Mouse (Mus musculus) liver, embryonic 11.5 days (tissue): ENCODE measurements at regions not wholly inside any gene's neighbourhood (a gene's known extent, or its start where the extent isn't known, plus 50 kb on each side); places are given as distances from the start of the nearest gene placed in this dataset.

Experiments used
- ATAC-seq: fragments of 200-750 bp; cut with Nextera tagmentation; replicated peaks from 2 replicates; pipeline ENCODE4 v1.8.0; 2017; ENCODE audit warnings: moderate number of reproducible peaks, mild to moderate bottlenecking, moderate TSS enrichment, moderate library complexity; ENCODE audit not compliant: low FRiP score
- DNase-seq: peaks from one replicate; pipeline ENCODE4 v3.0.0-alpha.2; 2017; ENCODE audit warnings: low spot score
- H3K27ac ChIP-seq: fragments of 300-500 bp; sonication (generic); 2 replicates; pipeline ENCODE4 v1.5.1; 2014; ENCODE audit warnings: mild to moderate bottlenecking, low read depth, low read length, control low read depth
- H3K27me3 ChIP-seq: fragments of 300-500 bp; sonication (generic); replicated peaks from 2 replicates; pipeline ENCODE4 v1.6.1; 2014; ENCODE audit warnings: low read length, mixed read lengths; ENCODE audit not compliant: control insufficient read depth, insufficient read depth
- H3K36me3 ChIP-seq: fragments of 300-500 bp; sonication (generic); 2 replicates; pipeline ENCODE4 v1.6.1; 2014; ENCODE audit warnings: mild to moderate bottlenecking, low read length, moderate library complexity, mixed read lengths; ENCODE audit not compliant: control insufficient read depth, insufficient read depth
- H3K4me1 ChIP-seq: fragments of 300-500 bp; sonication (generic); replicated peaks from 2 replicates; pipeline ENCODE4 v1.6.1; 2014; ENCODE audit warnings: low read length, mixed read lengths; ENCODE audit not compliant: control insufficient read depth, insufficient read depth
- H3K4me2 ChIP-seq: fragments of 300-500 bp; sonication (generic); 2 replicates; pipeline ENCODE4 v1.6.1; 2014; ENCODE audit warnings: mild to moderate bottlenecking, control low read depth, moderate library complexity
- H3K4me3 ChIP-seq: fragments of 300-500 bp; sonication (generic); 2 replicates; pipeline ENCODE4 v1.5.1; 2014; ENCODE audit warnings: low read depth, low read length, control low read depth
- H3K9ac ChIP-seq: fragments of 300-500 bp; sonication (generic); 2 replicates; pipeline ENCODE4 v1.6.1; 2014; ENCODE audit warnings: low read depth, low read length, control low read depth
- H3K9me3 ChIP-seq: fragments of 300-500 bp; sonication (generic); 2 replicates; pipeline ENCODE4 v1.6.1; 2016; ENCODE audit warnings: low read length, inconsistent platforms, mixed read lengths; ENCODE audit not compliant: control insufficient read depth
- WGBS: fragments of 180-500 bp; shearing (Covaris S2); extraction: QIAGEN DNeasy Blood & Tissue Kit; methylation state at CpG from one replicate; pipeline ENCODE4 v1.1.7; 2014; 5-methylcytosine and 5-hydroxymethylcytosine counted together

- H3K27me3 ChIP-seq, result no peaks in the 10 kb centered on the region
- WGBS, result 60% methylated on average over 2 of the region's 2 CpGs
- H3K4me2 ChIP-seq, result no peak overlapping the region
- ATAC-seq, result no peak
- H3K9ac ChIP-seq, result no peak overlapping the region
- H3K9me3 ChIP-seq, result no peaks in the 10 kb centered on the region
- H3K27ac ChIP-seq, result no peak overlapping the region
- no peaks in the 10 kb centered on the region for H3K36me3 ChIP-seq
- no peak for DNase-seq
- no peak overlapping the region for H3K4me3 ChIP-seq
- no peaks in the 10 kb centered on the region for H3K4me1 ChIP-seq
Observed at GRCm38 (mm10) chr11:24340677-24341076, 262.8 kb downstream of the Bcl11a start.

GRCm38 (mm10) chr11:24341650-24342049, 263.8 kb downstream of the Bcl11a start:
- H3K36me3 ChIP-seq, result no peaks in the 10 kb centered on the region
- no peak for ATAC-seq

GRCm38 (mm10) chr11:24342176-24342575, 264.3 kb downstream of the Bcl11a start:
- ATAC-seq, result no peak
- no peaks in the 10 kb centered on the region for H3K36me3 ChIP-seq

More at GRCm38 (mm10) chr11:24341650-24342049, 263.8 kb downstream of the Bcl11a start:
- Histone ChIP-seq H3K27me3 (no peaks in the 10 kb centered on the region), H3K9ac (no peak overlapping the region), H3K4me3 (no peak overlapping the region), H3K9me3 (no peaks in the 10 kb centered on the region), H3K27ac (no peak overlapping the region), H3K4me2 (no peak overlapping the region), H3K4me1 (no peaks in the 10 kb centered on the region)
- no peak for DNase-seq
- WGBS, result 71% methylated on average over 3 of the region's 3 CpGs

GRCm38 (mm10) chr11:24342732-24343131, 264.9 kb downstream of the Bcl11a start:
- Histone ChIP-seq H3K4me3 (no peak overlapping the region), H3K27ac (no peak overlapping the region), H3K36me3 (no peaks in the 10 kb centered on the region), H3K4me1 (no peaks in the 10 kb centered on the region), H3K9me3 (no peaks in the 10 kb centered on the region), H3K4me2 (no peak overlapping the region), H3K9ac (no peak overlapping the region), H3K27me3 (no peaks in the 10 kb centered on the region)
- no peak for DNase-seq
- ATAC-seq, result no peak
- WGBS, result 92% methylated on average over 2 of the region's 2 CpGs

More at GRCm38 (mm10) chr11:24342176-24342575, 264.3 kb downstream of the Bcl11a start:
- Histone ChIP-seq H3K4me3 (no peak overlapping the region), H3K4me1 (no peaks in the 10 kb centered on the region), H3K9me3 (no peaks in the 10 kb centered on the region), H3K4me2 (no peak overlapping the region), H3K9ac (no peak overlapping the region), H3K27ac (no peak overlapping the region), H3K27me3 (no peaks in the 10 kb centered on the region)
- DNase-seq, result no peak
- 46% methylated on average over 2 of the region's 2 CpGs for WGBS

GRCm38 (mm10) chr11:24347225-24347624, 269.4 kb downstream of the Bcl11a start:
- 71% methylated on average over 12 of the region's 12 CpGs for WGBS
- Histone ChIP-seq H3K9me3 (no peaks in the 10 kb centered on the region), H3K36me3 (no peaks in the 10 kb centered on the region), H3K4me3 (no peak overlapping the region), H3K27ac (no peak overlapping the region), H3K4me2 (no peak overlapping the region), H3K27me3 (no peaks in the 10 kb centered on the region), H3K9ac (no peak overlapping the region), H3K4me1 (no peaks in the 10 kb centered on the region)
- ATAC-seq, result no peak
- no peak for DNase-seq

- no peaks in the 10 kb centered on the region for H3K9me3 ChIP-seq
- H3K27me3 ChIP-seq, result no peaks in the 10 kb centered on the region
- H3K4me2 ChIP-seq, result no peak overlapping the region
- no peaks in the 10 kb centered on the region for H3K36me3 ChIP-seq
- DNase-seq (no peak), ATAC-seq (no peak)
- H3K4me3 ChIP-seq, result no peak overlapping the region
- 67% methylated on average over 4 of the region's 4 CpGs for WGBS
- H3K27ac ChIP-seq, result no peak overlapping the region
- H3K4me1 ChIP-seq, result no peaks in the 10 kb centered on the region
- H3K9ac ChIP-seq, result no peak overlapping the region
Observed at GRCm38 (mm10) chr11:24348741-24349140, 270.9 kb downstream of the Bcl11a start.

- ATAC-seq (no peak), DNase-seq (no peak)
- Histone ChIP-seq H3K36me3 (no peaks in the 10 kb centered on the region), H3K27me3 (no peaks in the 10 kb centered on the region), H3K4me1 (no peaks in the 10 kb centered on the region), H3K4me3 (no peak overlapping the region), H3K4me2 (no peak overlapping the region), H3K27ac (no peak overlapping the region), H3K9me3 (no peaks in the 10 kb centered on the region), H3K9ac (no peak overlapping the region)
- WGBS, result 59% methylated on average over 10 of the region's 10 CpGs
Observed at GRCm38 (mm10) chr11:24349967-24350643, 272.2 kb downstream of the Bcl11a start.

- Histone ChIP-seq H3K4me3 (no peak overlapping the region), H3K27me3 (no peaks in the 10 kb centered on the region), H3K27ac (no peak overlapping the region), H3K9ac (no peak overlapping the region), H3K9me3 (no peaks in the 10 kb centered on the region), H3K4me1 (no peaks in the 10 kb centered on the region), H3K36me3 (no peaks in the 10 kb centered on the region), H3K4me2 (no peak overlapping the region)
- DNase-seq (no peak), ATAC-seq (no peak)
- WGBS, result 84% methylated on average over 4 of the region's 4 CpGs
Observed at GRCm38 (mm10) chr11:24350839-24351238, 273.0 kb downstream of the Bcl11a start.

- H3K27ac ChIP-seq, result no peak overlapping the region
- DNase-seq (no peak), ATAC-seq (no peak)
- H3K27me3 ChIP-seq, result no peaks in the 10 kb centered on the region
- no peaks in the 10 kb centered on the region for H3K4me1 ChIP-seq
- no peak overlapping the region for H3K9ac ChIP-seq
- no peak overlapping the region for H3K4me2 ChIP-seq
- 80% methylated on average over 3 of the region's 3 CpGs for WGBS
- H3K4me3 ChIP-seq, result no peak overlapping the region
- H3K36me3 ChIP-seq, result no peaks in the 10 kb centered on the region
- no peaks in the 10 kb centered on the region for H3K9me3 ChIP-seq
Observed at GRCm38 (mm10) chr11:24352071-24352470, 274.2 kb downstream of the Bcl11a start.
